Mouse (Mus musculus): Measurements from ENCODE around the gene Olfr1170. TPM values are rescaled to one million over a fixed set of nuclear protein-coding genes. Genes with fewer than 3 reads are reported as not detected.

Gene Olfr1170
- total RNA-seq (2021), result not detected
- long read RNA-seq, experiment 1, result 0 reads
- long read RNA-seq, experiment 2, result 0 reads

- no peak for DNase-seq
Observed at GRCm38 (mm10) chr2:88228234-88228633, at the start of gene Olfr1170. Gene Olfr1170 (minus strand): TSS chr2:88228334.

- DNase-seq, result no peak
Observed at GRCm38 (mm10) chr2:88220784-88221183, 7.3 kb downstream of the Olfr1170 start.

- DNase-seq, result no peak
Observed at GRCm38 (mm10) chr2:88181580-88181979, 46.6 kb downstream of the Olfr1170 start, which contains the start of gene Olfr1168. Gene Olfr1168 (plus strand): TSS chr2:88181880.

Other genes with a start within 250 kb of the Olfr1170 start
- not detected for gene Olfr1158, start 238.2 kb downstream of the Olfr1170 start, total RNA-seq (2021)
- not detected for gene Olfr1160, start 220.1 kb downstream of the Olfr1170 start, total RNA-seq (2021)
- not detected for gene Olfr1161, start 205.6 kb downstream of the Olfr1170 start, total RNA-seq (2021)
- gene Olfr73, start 190.6 kb downstream of the Olfr1170 start, total RNA-seq (2021), result not detected
- not detected for gene Olfr1162, start 177.2 kb downstream of the Olfr1170 start, total RNA-seq (2021)
- not detected for gene Olfr1163, start 156.5 kb downstream of the Olfr1170 start, total RNA-seq (2021)
- not detected for gene Olfr1164, start 134.4 kb downstream of the Olfr1170 start, total RNA-seq (2021)
- not detected for gene Olfr1166, start 100.1 kb downstream of the Olfr1170 start, total RNA-seq (2021)
- not detected for gene Olfr1167, start 73.1 kb downstream of the Olfr1170 start, total RNA-seq (2021)
- gene Olfr1168, start 46.5 kb downstream of the Olfr1170 start, total RNA-seq (2021), result not detected
- not detected for gene Olfr1173, start 51.5 kb upstream of the Olfr1170 start, total RNA-seq (2021)
- not detected for gene Olfr1174-ps, start 86.8 kb upstream of the Olfr1170 start, total RNA-seq (2021)
- gene Olfr1175-ps, start 98.9 kb upstream of the Olfr1170 start, total RNA-seq (2021), result not detected
- gene Olfr1176, start 108.4 kb upstream of the Olfr1170 start, total RNA-seq (2021), result not detected
- gene Olfr1177-ps, start 118.2 kb upstream of the Olfr1170 start, total RNA-seq (2021), result not detected
- not detected for gene Olfr1178, start 158.7 kb upstream of the Olfr1170 start, total RNA-seq (2021)
- gene Olfr1179, start 178.1 kb upstream of the Olfr1170 start, total RNA-seq (2021), result not detected
- not detected for gene Olfr1180, start 190.8 kb upstream of the Olfr1170 start, total RNA-seq (2021)
- not detected for gene Olfr1181, start 197.8 kb upstream of the Olfr1170 start, total RNA-seq (2021)
- gene Gm13757, start 220.8 kb upstream of the Olfr1170 start, total RNA-seq (2021), result not detected
- gene Olfr1183, start 226.5 kb upstream of the Olfr1170 start, total RNA-seq (2021), result not detected